Mouse (Mus musculus): ENCODE measurements at regions not wholly inside any gene's neighbourhood (a gene's known extent, or its start where the extent isn't known, plus 50 kb on each side); places are given as distances from the start of the nearest gene placed in this dataset.

DNA sequence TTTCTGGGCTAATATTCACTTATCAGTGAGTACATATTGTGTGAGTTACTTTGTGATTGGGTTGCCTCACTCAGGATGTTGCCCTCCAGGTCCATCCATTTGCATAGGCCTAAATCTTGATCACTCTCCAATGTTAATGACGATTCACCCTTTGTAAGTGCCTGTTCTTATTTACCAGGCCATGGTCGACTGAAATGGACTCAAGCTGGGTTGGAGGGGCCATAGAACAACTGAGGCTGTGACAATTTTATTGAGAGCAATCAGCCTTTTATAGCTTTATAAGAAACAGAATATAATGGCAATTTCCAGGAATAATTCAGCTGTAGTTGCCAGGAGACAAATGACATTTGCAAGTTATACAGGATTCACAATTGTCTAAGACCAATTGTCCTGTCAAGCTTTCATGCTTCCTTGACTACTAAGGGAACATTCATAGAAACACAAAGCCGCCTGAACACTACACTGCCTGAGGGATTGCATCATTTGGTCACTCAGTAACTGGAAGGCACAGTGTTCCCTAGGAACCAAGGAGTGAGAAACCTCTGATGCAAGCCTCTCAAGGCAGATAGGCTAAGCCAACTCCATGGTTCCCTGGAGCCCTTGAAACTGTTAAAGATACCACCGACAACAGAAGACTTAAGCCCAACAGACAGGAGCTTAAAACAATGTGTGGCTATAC is 348.5 kb upstream of the Prmt6 start:
- H3K4me2 ChIP-seq: no peak overlapping the region
- H3K4me1 ChIP-seq (replicated peaks): no peaks in the 10 kb centered on the region
- H3K27me3 ChIP-seq: no peaks in the 10 kb centered on the region
- no peak overlapping the region for H3K4me3 ChIP-seq
- H3K9me3 ChIP-seq: no peaks in the 10 kb centered on the region
- 22% methylated on average over 4 of the region's 4 CpGs for WGBS
- no peak overlapping the region for H3K9ac ChIP-seq
- no peak overlapping the region for H3K27ac ChIP-seq
- 0 out of 2 replicates have a peak, but pooled peaks have one; percentile 61 for ATAC-seq (ENCODE audit: low FRiP score)
- H3K36me3 ChIP-seq: no peaks in the 10 kb centered on the region

DNA sequence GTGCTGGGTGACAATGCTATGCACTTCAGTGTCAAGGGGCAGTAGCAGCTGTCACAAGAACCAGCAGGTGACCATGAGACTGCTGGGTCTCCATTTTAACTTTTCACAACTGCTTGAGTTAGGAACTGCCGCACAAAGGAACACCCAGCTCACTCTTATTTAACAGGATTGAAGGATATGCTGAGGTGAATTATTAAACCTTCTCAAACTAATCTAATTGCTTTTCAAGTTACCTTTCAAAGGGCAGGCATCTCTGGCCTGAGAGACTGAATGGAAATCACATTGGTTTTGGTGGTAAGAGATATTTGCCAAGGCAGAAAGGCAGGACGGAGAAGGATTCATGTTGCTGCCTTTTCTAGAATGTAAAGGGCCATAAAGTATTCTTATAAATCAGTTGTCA is 332.0 kb upstream of the Prmt6 start:
- no peaks in the 10 kb centered on the region for H3K9me3 ChIP-seq
- ATAC-seq (ENCODE audit: low FRiP score): no peak

DNA sequence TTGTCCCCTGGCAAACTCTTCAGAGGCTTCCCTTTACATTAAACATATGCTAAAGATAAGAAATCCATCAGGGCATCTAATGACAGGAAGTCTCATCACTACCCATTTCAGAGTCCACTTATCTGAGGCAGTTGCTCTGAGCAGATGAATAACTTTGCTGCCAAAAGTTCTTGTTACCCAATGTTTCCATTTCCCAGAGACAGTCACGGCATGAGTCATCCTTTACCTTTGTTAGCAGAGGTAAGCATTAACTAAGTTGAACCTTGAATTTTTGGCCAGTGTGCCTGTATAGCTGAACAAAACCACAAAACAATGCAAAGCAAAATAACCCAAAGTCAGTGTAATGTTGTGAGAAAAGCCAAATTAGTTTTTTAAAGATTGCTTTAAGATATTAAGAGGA is 328.5 kb upstream of the Prmt6 start:
- no peak for ATAC-seq (ENCODE audit: low FRiP score)
- Histone ChIP-seq H3K27ac (no peak overlapping the region), H3K27me3 (no peaks in the 10 kb centered on the region), H3K36me3 (no peaks in the 10 kb centered on the region), H3K9me3 (no peaks in the 10 kb centered on the region), H3K4me2 (no peak overlapping the region), H3K9ac (no peak overlapping the region), H3K4me1 (replicated peaks) (no peaks in the 10 kb centered on the region), H3K4me3 (no peak overlapping the region)
- WGBS: 72% methylated on average over 1 of the region's 1 CpGs

More for the DNA sequence above, 332.0 kb upstream of the Prmt6 start:
- H3K36me3 ChIP-seq: no peaks in the 10 kb centered on the region
- H3K4me3 ChIP-seq: no peak overlapping the region
- WGBS: 42% methylated on average over 2 of the region's 2 CpGs
- H3K27ac ChIP-seq: no peak overlapping the region
- no peaks in the 10 kb centered on the region for H3K27me3 ChIP-seq
- H3K9ac ChIP-seq: no peak overlapping the region
- H3K4me2 ChIP-seq: no peak overlapping the region
- H3K4me1 ChIP-seq (replicated peaks): no peaks in the 10 kb centered on the region

DNA sequence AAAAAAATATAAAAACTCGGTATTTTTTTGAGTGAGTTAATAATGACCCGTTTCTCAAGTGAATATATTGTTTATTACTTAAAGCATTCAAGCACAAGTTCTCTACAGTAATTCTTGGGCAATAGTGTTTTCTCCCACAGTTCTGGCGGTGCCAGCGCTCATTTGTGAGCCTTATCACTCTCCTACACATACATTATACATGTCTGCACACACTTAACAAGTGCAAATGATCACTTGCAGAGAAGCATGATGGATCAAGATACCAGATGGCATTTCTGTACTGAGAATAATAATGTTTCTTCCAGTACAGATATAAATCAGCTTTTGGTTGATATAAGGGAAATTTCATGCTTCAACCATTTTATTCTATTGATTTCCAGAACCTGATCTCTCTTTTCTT is 316.4 kb upstream of the Prmt6 start:
- Histone ChIP-seq H3K27ac (no peak overlapping the region), H3K4me3 (no peak overlapping the region), H3K9me3 (no peaks in the 10 kb centered on the region), H3K36me3 (no peaks in the 10 kb centered on the region), H3K4me1 (replicated peaks) (no peaks in the 10 kb centered on the region), H3K27me3 (no peaks in the 10 kb centered on the region), H3K4me2 (no peak overlapping the region), H3K9ac (no peak overlapping the region)
- 82% methylated on average over 4 of the region's 4 CpGs for WGBS
- ATAC-seq (ENCODE audit: low FRiP score): no peak

DNA sequence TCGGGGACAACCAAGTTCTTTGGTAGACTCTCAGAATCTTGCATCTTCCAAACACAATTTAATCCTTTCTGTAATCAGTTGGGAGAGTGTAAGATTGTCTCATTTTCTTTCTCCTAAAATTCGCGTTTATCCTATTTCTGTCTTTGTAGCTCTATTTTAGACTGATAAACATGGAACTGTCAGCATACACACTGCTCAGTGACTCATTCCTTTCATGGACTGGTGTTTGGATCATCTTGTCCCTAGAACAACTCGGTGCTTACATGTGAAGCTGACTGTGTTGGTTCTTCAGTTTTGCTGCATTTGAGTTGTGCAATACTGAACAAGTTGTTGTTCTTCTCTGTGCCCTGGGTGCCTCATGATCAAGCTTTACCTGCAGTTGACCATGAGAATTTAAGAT is 296.5 kb upstream of the Prmt6 start:
- H3K4me2 ChIP-seq: no peak overlapping the region
- no peaks in the 10 kb centered on the region for H3K36me3 ChIP-seq
- H3K9me3 ChIP-seq: no peaks in the 10 kb centered on the region
- no peak overlapping the region for H3K9ac ChIP-seq
- no peak overlapping the region for H3K4me3 ChIP-seq
- 91% methylated on average over 4 of the region's 4 CpGs for WGBS
- H3K27me3 ChIP-seq: no peaks in the 10 kb centered on the region
- ATAC-seq (ENCODE audit: low FRiP score): no peak
- H3K4me1 ChIP-seq (replicated peaks): no peaks in the 10 kb centered on the region
- no peak overlapping the region for H3K27ac ChIP-seq

DNA sequence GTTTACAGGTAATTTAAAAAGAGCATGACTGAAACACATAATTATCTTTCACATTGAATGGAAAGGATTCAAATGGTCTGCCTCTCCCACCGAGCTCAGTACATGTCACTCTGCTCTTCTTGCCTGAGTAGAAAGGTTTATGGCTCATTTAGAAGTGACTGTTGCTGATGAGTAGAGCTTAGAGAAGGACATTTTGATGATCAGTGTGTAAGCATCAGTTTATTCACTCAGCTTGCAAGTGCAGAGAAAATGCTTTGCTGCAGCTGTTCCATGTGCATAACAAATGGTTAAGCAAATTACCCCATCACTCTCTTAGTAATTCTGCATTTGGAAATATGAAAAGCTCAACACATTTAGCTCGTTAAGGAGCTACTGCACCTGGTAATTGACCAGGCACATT is 287.5 kb upstream of the Prmt6 start:
- no peak overlapping the region for H3K4me2 ChIP-seq
- H3K36me3 ChIP-seq: no peaks in the 10 kb centered on the region
- H3K4me1 ChIP-seq (replicated peaks): no peaks in the 10 kb centered on the region
- no peaks in the 10 kb centered on the region for H3K27me3 ChIP-seq
- H3K9me3 ChIP-seq: no peaks in the 10 kb centered on the region
- WGBS: 52% methylated on average over 2 of the region's 2 CpGs
- H3K4me3 ChIP-seq: no peak overlapping the region
- H3K9ac ChIP-seq: no peak overlapping the region
- no peak for ATAC-seq (ENCODE audit: low FRiP score)
- no peak overlapping the region for H3K27ac ChIP-seq
